In the genomic region with DNA sequence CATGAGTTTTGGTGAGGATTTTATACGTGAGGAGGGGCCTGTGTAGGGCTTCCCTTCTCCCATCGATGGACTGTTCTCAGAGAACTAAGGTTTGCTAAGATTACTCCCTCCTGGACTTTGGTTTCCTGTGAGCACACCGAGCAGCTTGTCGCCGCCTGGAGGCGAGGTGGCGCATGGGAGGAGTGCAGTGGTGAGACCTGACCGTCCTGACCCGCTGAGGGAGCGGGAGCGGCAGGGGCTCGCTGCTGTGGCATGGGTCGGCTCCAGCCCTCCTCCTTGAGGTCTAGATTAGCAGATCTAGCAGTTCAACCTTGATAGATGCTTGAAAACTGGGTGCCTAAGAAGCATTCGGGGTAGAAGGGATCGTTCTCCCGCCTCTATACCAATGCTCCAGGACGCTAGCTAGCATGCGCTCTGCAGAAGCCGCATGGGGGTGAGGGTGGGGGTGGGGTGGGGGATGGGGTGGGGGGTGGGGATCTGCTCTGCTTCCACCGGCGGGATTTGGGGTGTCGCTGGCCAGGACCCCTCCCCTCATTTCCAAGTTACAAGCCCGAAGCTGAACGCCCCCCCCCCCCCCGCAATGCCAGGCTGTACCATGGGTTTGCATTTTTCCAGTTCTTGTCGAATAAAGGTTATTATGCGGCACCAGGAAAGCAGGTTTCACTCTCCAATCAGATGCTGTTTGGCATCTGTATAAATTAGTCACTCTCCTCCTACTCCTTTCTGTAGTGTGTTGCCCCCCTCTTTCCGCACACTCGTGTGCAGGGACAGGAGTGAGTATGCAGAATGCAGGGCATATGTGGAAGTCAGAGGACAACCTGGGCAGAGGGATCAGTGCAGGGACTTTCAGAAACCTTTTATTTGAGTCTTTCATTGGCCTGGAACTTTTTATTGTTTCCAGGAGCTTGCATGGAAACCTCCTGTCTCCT, we compare ENCODE assay signal across 7 mouse cellular contexts. TPM values are rescaled to one million over a fixed set of nuclear protein-coding genes. Genes with fewer than 3 reads are reported as not detected.
A peak's percentile ranks its signal among the peaks of the same experiment; 100 is the strongest.
DNase-seq lines count a peak whose midpoint lies in the region; ATAC-seq and TF ChIP-seq lines count a peak whose summit lies in the region.

No protein-coding gene starts in this region.

- H3K27me3 ChIP-seq in heart, embryonic 14.5 days (ENCODE audit: control insufficient read depth, insufficient read depth, low read length): no peaks in the 10 kb centered on the region
- H3K27me3 ChIP-seq in limb, embryonic 15.5 days: no peaks in the 10 kb centered on the region
- no peaks in the 10 kb centered on the region for H3K27me3 ChIP-seq in midbrain, embryonic 16.5 days (ENCODE audit: control insufficient read depth, insufficient read depth, low read depth, low read length)
- H3K27me3 ChIP-seq in splenic B cell, adult 2 months (ENCODE audit: control insufficient read depth, insufficient read depth, low read length, poor library complexity, severe bottlenecking): no peaks in the 10 kb centered on the region

- H3K9me3 ChIP-seq in heart, embryonic 14.5 days (ENCODE audit: control insufficient read depth, low read length): no peaks in the 10 kb centered on the region
- no peaks in the 10 kb centered on the region for H3K9me3 ChIP-seq in limb, embryonic 15.5 days
- no peaks in the 10 kb centered on the region; the same call in 1 of the 2 replicates for H3K9me3 ChIP-seq in midbrain, embryonic 16.5 days (replicated peaks; ENCODE audit: control insufficient read depth, low read length, poor library complexity, severe bottlenecking)

- no peaks in the 10 kb centered on the region for H3K4me1 ChIP-seq in bone marrow macrophage, adult 2 months (ENCODE audit: control insufficient read depth, insufficient read depth, low read length)
- peaks cover 16 to 48% of the 10 kb centered on the region in 2 experiments for H3K4me1 ChIP-seq in heart, embryonic 14.5 days (ENCODE audit: control insufficient read depth in 2 of 2, insufficient read depth in 2 of 2, low read length in 2 of 2)
- H3K4me1 ChIP-seq in limb, embryonic 15.5 days: peaks cover 6% of the 10 kb centered on the region
- peaks cover 4% of the 10 kb centered on the region for H3K4me1 ChIP-seq in midbrain, embryonic 16.5 days (ENCODE audit: control insufficient read depth, insufficient read depth, low read length)

- H3K27ac ChIP-seq in bone marrow macrophage, adult 2 months (ENCODE audit: insufficient read depth, low read depth, low read length): no peak overlapping the region
- peak overlapping the region; percentile 37 to 60; a peak in 1 of 4 replicates for H3K27ac ChIP-seq in heart, embryonic 14.5 days (replicated peaks in 1 of 2; ENCODE audit: control insufficient read depth in 1 of 2, insufficient read depth in 1 of 2, low read depth in 2 of 2, low read length in 2 of 2)
- no peak overlapping the region for H3K27ac ChIP-seq in limb, embryonic 15.5 days
- H3K27ac ChIP-seq in midbrain, embryonic 16.5 days (ENCODE audit: low read length): peak overlapping the region; percentile 51; the same call in 1 of the 2 replicates

- peak overlapping the region; percentile 66 for H3K9ac ChIP-seq in heart, embryonic 14.5 days (ENCODE audit: low read length)
- H3K9ac ChIP-seq in limb, embryonic 15.5 days: no peak overlapping the region
- peak overlapping the region; percentile 68 for H3K9ac ChIP-seq in midbrain, embryonic 16.5 days (ENCODE audit: low read depth, low read length)

- H3K4me3 ChIP-seq in bone marrow macrophage, adult 2 months (ENCODE audit: insufficient read depth, low read length): peak overlapping the region; percentile 24; the same call in 1 of the 2 replicates
- peak overlapping the region; percentile 18 to 39; a peak in 3 of 4 replicates for H3K4me3 ChIP-seq in heart, embryonic 14.5 days (ENCODE audit: control insufficient read depth in 1 of 2, insufficient read depth in 1 of 2, low read depth in 1 of 2, low read length in 2 of 2)
- H3K4me3 ChIP-seq in limb, embryonic 15.5 days: peak overlapping the region; percentile 36
- peak overlapping the region; percentile 47 for H3K4me3 ChIP-seq in midbrain, embryonic 16.5 days (ENCODE audit: low read depth, low read length)

- 0 out of 2 replicates have a peak, but pooled peaks have one; percentile 24 for TF ChIP-seq CTCF in bone marrow macrophage, adult 2 months (IDR thresholded peaks at IDR 0.05; ENCODE audit: low read depth, low read length)

- H3K4me2 ChIP-seq in heart, embryonic 14.5 days (ENCODE audit: low read length): peak overlapping the region; percentile 64
- H3K4me2 ChIP-seq in limb, embryonic 15.5 days: peak overlapping the region; percentile 75
- peak overlapping the region; percentile 83 for H3K4me2 ChIP-seq in midbrain, embryonic 16.5 days (ENCODE audit: low read length)

- 18% methylated on average over 28 of the region's 29 CpGs for WGBS in heart, embryonic 14.5 days
- 3% methylated on average over 29 of the region's 29 CpGs for WGBS in limb, embryonic 15.5 days
- 2% methylated on average over 28 of the region's 29 CpGs for WGBS in midbrain, embryonic 16.5 days

- no peak for TF ChIP-seq POLR2A in bone marrow macrophage, adult 2 months (IDR thresholded peaks at IDR 0.05; ENCODE audit: borderline replicate concordance, low read depth, low read length)

- H3K36me3 ChIP-seq in heart, embryonic 14.5 days (ENCODE audit: control insufficient read depth, insufficient read depth, low read length): no peaks in the 10 kb centered on the region
- no peaks in the 10 kb centered on the region for H3K36me3 ChIP-seq in limb, embryonic 15.5 days
- H3K36me3 ChIP-seq in midbrain, embryonic 16.5 days (ENCODE audit: control insufficient read depth, insufficient read depth, low read length): no peaks in the 10 kb centered on the region
- no peaks in the 10 kb centered on the region for H3K36me3 ChIP-seq in splenic B cell, adult 2 months (ENCODE audit: control insufficient read depth, insufficient read depth, low read length, poor library complexity, severe bottlenecking)

- peak; percentile 48; the same call in 1 of the 2 replicates for ATAC-seq in heart, embryonic 14.5 days (ENCODE audit: insufficient number of reproducible peaks, insufficient read depth, low FRiP score, low read depth)
- no peak for ATAC-seq in limb, embryonic 15.5 days (ENCODE audit: insufficient number of reproducible peaks, low FRiP score, low TSS enrichment, low read depth)
- ATAC-seq in midbrain, embryonic 16.5 days: peak; percentile 89

- DNase-seq in embryo, embryonic 10.5 days (ENCODE audit: low spot score): peak; percentile 87
- DNase-seq in kidney, postnatal 10 days: peak; percentile 81
- peak; percentile 26 for DNase-seq in splenic B cell, adult 2 months (ENCODE audit: low read depth, low spot score)

RNA-seq across cellular contexts. Expression of gene Rbm20, which starts 28.1 kb away (rescaled TPM):
- not detected in 2 replicates for polyA plus RNA-seq in bone marrow macrophage, adult 2 months (2012; ENCODE audit: insufficient read depth, insufficient read length, missing spikeins)
- 52.0 and 55.2 TPM in 2 replicates for polyA plus RNA-seq in heart, embryonic 14.5 days (2014; fragmentation: Nextera tagmentation; extraction: Ambion mirVana)
- 4.0 and 4.9 TPM in 2 replicates for polyA plus RNA-seq in limb, embryonic 15.5 days (2015; fragmentation: Nextera tagmentation; extraction: Ambion mirVana)
- 0.75 and 0.89 TPM in 2 replicates for polyA plus RNA-seq in midbrain, embryonic 16.5 days (2015; fragmentation: Nextera tagmentation; extraction: Ambion mirVana)

Comparison
In these comparisons a context has a peak if more than half of its experiments do, and no peak if none do; other contexts are left out.
1. H3K27ac ChIP-seq: peak in heart, embryonic 14.5 days (2 of 2) and midbrain, embryonic 16.5 days (single experiment); none in bone marrow macrophage, adult 2 months (single experiment) and limb, embryonic 15.5 days (single experiment).
2. DNase-seq: peak in every context shown above with its lines; median percentile 87 in embryo, embryonic 10.5 days; 81 in kidney, postnatal 10 days; 26 in splenic B cell, adult 2 months.
3. Peak in every context shown above with its lines, with median percentiles within 50 percentile points of each other: H3K4me3 ChIP-seq and H3K4me2 ChIP-seq.